Mouse (Mus musculus) kidney, postnatal 36 days (tissue): ENCODE results near the gene Coq10b.
"Not testable (repeated sequence)": the region's sequence is repeated elsewhere in the genome, so short reads cannot be mapped to it uniquely, and the experiment has no call there.

Source experiments
- DNase-seq, 2 experiments: peaks; one replicate each; pipeline ENCODE4 v3.0.0; 2021 to 2022; ENCODE audit warnings: mixed read lengths in 2 of 2

Coq10b gene

DNA sequence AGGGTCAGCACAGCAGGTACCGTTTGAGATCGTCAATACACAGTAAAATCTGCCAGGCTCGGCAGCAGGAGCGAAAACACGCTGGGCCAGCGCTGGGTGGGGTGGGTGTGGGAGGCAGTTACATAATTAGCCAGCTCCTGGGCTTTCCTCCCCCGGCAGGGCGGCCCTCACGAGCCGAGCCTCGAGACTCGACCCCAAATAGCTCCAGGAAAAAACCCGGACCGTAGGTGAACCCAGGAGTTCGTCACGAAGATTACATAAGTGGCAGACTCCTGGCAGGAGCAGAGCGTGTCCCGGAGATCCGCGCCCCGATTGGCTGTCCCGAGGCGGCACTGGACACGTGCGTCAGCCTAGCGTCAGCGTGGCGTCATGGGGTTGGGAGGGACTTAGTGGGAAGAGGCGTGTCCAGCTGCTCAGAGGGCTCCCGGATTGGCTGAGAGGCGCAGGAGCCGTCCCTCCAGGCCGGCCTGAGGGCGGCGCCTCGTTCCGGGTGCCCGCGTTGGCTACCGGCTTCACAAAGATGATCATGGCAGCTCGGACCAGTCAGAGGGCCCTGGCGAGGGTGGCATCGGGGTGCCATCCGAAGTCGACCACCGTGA is at the start of gene Coq10b:
TSS of gene Coq10b (plus strand) at position 416 of the 599 bp plus-strand sequence.
- peak; percentile 99 for DNase-seq

DNA sequence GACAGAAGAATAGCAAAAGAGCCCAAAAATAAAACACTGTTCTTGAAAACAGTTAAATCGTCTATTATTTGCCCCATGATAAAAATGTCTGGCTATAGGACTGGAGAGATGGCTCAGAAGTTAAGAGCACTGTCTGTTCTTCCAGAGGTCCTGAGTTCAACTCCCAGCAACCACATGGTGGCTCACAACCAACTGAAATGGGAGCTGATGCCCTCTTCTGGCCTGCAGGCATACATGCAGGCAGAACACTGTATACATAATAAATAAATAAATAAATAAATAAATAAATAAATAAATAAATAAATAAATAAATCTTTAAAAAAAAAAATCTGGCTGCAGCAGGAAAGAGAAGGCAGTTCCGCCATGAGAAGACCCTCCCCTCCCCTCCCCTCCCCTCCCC is 44.3 kb upstream of the Coq10b start:
- not testable (repeated sequence) for DNase-seq

DNA sequence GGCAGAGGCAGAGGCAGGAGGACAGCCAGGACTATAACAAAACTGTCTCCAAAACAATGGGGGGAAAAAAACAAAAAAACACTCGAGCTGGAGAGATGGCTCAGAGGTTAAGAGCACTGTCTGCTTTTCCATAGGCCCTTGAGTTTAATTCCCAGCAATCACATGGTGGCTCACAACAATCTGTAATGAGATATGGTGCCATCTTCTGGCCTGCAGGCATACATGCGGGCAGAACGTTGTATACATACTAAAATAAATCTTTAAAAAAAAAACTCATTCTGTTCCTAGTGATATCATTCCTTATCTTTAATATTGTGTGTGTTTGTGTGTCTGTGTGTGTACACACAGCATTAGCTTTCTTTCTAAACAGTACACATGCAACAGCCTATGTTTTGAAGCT is 40.1 kb upstream of the Coq10b start:
- DNase-seq = no peak

DNA sequence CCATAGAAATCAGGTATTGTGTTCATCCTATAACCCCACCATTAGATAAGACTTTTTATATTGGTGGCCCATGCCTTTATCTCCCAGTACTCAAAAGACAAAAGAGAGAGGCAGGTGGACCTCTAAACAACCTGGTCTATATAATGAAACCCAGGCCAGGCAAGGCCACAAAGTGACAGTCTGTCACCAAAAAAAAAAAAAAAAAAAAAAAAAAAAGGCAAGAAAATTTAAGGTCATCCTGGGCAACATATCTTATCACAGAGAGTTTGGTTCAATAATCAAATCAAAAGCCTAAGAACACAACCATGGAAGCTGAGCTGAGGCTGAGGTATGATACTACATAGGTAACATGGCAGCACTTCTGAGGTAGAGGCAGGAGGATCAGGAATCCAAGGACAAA is 30.7 kb upstream of the Coq10b start:
- DNase-seq = no peak

DNA sequence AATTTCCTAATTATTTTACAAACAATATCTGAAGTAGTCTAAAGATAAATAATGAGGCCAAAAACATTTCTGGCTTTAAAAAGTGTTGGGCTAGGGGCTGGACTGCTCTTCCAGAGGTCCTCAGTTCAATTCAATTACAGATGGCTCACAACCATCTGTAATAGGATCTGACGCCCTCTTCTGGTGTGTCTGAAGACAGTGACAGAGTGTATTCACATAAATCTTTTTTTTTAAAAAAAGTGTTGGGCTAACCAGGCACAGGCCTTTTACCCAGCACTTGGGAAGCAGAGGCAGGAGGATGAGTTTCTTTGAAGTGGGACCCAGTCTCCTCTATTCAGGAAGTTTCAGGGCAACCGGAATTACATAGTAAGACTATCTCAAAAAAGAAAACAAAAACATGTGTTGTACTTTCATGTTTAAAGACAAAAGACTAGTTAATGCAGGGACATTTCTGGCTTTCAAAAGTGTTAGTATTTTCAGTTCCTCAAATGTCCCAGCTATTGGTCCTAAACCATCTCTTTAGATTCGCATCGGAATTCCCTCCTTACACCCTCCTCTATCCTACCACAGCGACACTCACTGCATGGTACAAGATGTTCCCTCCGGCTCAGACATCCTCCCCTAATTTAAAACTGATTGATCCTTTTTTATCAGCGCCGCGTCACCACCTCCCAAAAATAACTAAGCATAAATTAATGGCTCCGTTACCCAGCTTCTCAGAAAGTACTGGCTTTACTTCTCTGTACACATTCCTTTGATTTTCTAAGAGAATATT is 26.7 kb upstream of the Coq10b start:
- peak in 1 of 2 experiments; percentile 11 for DNase-seq

DNA sequence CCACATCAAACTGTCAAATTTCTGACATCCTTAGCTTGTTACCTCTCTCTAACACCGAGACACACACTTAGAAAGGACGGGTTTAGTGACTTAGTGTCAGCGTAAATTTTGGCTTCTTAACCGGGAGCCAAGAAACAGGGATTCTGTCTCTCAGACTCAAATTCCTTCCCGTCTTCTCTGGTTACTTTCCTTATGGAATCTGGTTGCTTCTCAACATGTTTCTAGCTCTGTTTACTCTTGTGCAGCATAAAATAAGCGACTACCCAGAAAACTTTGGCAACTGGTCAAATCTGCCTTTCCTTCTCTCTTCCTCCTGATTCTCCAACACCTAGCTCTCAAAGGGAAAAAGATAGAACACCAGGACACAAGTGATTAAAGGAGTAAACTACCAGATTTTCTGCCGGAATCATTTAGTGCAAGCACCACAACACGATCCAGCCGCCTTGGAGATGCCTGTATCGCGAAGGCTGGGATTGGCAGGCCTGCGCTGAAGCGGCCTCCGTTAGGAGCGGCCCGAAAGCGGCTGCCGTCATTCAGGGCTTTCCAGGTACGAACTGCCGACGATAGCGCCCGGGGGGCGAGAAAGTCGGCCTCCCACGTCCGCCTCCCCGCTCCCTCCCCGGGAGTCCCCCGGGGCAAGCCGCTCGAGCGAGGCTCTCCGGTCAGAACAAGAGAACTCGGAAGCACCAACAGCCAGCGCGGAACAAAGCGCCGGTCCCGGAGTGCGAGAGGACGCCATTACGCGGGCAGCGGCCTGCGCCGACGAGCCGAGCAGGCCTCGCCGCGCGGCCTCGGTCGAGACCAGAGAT is 25.9 kb upstream of the Coq10b start:
- DNase-seq = peak in 1 of 2 experiments; percentile 9

DNA sequence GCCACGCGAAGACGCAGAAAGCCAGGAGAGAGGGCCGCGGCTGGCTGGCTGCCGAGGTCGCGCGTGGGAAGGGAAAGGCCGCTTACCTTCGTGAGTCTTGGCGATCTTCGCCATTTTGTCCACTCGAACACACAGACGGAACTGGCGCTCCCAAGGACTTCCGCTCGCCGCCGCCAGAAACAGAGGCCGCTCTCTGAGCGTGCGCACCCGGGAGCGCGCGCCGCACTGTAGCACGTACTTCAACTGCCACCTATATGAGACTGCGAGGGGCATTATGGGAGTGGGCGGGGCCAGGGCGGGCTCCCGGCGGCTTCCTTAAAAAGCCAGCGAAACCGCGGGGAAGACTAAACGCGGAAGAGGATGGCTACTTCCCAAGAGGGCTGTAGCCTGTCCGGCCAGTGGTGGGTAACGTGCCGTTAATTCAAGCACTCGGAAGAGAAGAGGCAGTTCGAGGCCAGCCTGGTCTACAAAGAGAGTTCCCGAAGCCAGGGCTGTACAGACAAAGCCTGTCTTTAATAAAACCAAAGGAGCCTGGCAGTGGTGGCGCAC is 25.2 kb upstream of the Coq10b start, which contains the start of gene Sf3b1:
TSS of gene Sf3b1 (minus strand) at position 229 of the 549 bp plus-strand sequence.
- peak; percentile 98 for DNase-seq

DNA sequence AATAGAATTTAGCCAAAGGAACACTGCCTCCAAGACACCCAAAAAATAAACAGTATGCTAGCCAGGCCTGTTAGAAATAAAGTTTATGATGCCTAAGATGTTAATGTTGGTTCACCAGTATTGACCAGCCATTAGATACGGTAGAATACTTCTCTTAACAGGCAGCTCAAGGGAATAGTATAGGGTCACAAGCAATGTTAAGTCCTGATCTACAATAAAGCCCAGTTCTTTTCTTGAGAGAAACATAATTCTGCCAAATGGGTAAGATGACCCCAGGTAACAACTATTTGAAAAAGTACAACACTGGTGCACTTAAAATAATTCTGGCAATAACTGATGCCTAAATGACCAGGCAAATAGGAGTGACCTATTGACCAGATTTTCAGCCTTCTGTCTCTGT is 24.6 kb upstream of the Coq10b start:
- DNase-seq = no peak

DNA sequence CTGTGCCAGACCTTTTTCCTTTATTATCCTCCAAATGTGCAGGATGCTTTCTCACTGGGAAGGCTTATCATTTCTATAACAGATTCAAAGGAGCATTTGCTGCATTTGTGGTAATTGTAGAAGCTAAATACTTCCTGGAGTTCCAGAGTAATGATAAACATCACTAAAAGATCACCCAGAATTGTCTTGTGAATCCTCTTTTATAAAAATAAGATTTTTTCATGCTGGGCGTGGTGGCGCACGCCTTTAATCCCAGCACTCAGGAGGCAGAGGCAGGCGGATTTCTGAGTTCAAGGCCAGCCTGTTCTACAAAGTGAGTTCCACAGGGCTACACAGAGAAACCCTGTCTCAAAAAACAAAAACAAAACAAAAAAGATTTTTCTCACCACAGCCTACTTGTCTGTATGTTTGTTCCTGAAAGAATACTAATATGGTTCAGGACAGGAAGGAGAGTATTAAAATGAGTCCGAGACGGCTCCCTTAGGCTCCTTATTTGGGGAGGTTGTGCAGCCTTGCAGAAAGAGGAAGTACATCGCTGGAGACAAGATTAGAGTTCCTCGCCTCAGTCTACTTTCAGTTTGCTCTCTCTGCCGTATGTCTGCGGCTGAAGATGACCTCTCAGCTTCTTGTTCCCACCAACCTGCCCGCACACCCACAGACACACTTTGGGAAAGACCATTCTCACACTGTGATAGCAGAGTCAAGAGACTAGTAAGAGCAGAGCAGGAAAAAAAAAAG is 23.9 kb upstream of the Coq10b start:
- peak; percentile 17 to 28 for DNase-seq

DNA sequence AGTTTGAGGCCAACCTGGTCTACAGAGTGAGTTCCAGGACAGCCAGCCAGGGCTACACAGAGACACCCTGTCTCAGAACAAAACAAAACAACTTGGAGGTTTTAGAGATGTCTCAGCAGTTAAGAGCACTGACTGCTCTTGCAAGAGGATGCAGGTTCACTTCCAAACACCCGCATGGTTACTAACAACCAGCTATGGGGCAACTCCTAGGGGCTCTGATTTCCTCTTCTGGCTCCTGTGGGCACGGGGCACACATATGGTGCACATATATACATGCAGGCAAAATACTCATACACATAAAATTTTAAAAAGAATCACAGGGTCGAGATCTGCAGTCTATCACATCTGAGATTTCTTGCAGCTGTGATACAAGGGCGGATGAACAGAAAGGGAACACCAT is 23.1 kb upstream of the Coq10b start:
- DNase-seq = no peak

DNA sequence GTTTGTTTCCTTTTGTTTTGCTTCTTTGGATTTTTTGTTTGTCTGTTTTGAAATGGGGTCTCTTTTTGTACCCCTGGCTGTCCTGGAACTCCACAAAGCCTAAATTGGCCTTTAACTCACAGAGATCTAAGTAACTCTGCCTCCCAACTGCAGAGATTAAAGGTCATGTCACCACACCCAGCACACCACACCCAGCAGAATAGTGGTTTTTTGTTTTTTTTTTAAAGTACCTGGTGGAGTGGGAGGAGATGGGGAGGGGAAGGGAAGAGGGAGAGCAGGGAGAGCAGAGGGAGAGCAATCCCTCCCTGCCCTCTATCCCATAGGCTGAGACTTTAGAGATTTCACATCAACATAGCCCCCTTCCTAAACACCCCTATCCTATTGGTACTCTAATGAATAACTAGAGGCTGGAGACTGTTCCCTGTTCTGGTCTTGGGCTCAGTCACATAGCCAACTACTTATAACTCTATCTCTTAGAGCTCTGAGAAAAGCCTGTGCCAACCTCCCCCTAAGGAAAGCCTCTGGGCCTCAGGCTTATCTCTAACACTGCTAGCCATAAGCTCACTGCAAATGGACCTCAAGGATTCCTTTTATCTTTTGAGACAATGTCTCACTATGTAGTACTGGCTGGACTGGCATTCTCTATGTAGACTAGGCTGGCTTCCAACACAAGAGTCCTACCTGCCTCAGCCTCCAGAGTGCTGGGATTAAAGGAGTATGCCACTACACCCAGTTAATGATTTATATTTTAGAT is 21.4 kb upstream of the Coq10b start:
- no peak for DNase-seq

DNA sequence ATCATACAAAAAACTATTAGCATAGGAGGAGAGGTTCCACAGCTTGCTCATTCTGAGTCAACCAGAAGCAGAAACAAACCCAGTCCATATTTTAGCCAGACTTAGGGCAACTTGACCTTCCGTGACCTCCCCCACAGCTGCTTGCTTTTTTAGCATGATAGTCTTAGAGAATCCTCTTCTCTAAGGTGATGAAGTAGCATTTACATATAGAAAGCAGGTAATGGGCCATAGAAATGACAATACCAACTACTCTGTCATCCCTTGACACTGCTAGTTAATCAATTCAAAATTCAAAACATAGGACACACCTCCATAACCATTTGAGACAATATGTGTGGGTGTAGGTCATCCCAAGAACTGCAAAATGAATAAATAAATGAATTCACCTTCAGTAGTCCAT is 12.6 kb upstream of the Coq10b start:
- no peak for DNase-seq

DNA sequence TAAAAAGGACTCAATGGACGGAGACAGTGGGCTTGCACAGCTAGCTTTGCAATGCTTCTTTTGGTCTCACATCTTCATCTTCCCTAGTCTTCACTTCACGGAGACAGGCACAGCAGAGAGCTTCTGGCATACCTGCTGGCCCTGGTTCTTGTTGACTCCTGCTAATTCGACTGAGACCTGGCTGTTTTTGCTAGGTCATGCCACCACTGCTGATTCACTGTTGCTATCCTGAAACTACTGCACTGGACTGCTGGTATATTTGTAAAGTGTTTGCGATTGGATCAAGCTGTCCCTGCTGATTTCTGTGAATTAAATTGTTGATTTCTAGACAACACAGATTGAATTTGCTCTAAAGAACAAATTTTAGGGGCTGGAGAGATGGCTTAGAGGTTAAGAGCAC is 10.9 kb upstream of the Coq10b start:
- no peak for DNase-seq

DNA sequence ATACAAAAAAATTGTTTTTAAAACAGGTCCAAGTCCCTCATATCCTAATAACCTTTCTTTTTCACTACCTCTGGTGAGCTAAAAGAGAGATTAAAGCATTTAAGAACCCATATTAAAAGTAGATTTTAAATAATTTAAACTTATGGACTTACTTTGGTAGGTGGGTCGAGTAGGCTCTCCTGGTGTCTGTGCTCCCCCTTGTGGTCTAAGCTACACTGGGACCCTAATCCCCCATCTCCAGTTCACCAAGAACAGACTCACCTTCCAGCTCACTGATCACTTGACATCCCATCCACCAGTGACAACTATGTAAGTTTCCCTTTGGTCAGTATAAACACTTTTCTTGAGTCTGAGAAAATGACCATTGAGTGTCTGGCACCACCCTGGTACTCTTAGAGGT is 10.3 kb upstream of the Coq10b start:
- no peak for DNase-seq

DNA sequence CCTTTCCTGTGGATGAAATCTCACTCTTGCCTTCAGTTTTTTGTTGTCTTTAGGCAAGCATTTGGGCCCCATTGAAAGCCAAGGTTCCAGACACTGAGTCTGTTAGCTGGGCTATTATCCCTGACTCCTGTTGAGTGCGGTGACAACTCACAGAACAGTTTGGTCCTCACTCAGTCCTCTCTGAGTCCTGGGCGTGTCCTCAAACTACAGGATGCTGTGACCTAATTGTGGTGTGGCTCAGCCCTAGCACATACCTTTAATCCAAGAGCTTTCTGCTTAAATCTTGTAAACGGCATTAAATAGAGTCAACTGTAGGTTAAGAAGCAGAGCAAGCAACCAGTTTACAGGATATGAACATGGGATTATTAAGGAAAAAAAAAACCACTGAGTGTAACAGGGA is 9.4 kb upstream of the Coq10b start:
- DNase-seq = no peak

DNA sequence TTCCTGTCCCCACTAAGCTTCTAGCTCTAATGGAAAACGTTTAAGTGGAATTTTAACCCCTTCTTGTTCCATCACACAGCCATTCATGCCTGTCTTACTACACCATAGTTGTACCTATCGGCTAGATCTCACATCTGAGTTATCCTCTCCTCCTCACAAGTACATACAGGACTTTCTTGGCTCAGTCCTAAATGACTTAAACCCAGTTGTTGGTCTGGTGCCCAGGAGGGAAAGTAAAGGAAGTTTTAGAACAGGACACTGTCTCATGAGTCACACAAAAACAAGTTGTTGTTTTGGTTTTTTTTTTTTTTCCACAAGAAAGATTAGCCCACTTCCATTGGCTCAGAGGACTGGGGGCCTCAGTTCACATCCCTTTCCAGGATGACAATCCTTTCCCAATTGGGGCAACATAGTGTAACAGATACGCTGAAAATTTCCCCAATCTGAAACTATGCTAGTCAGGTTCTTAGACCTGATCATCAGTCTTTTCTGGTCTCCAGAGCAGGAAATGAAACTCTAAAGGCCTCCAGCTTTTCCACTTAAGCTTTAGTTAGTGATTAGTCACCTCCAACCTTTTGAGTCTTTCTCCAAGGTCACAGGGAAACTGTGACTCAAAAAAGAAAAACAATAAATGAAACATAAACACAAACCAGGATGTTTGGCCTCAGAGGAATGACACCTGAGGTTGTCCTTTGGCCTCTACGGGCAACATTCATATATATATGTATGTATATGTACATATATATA is 3.6 kb upstream of the Coq10b start:
- DNase-seq = no peak

DNA sequence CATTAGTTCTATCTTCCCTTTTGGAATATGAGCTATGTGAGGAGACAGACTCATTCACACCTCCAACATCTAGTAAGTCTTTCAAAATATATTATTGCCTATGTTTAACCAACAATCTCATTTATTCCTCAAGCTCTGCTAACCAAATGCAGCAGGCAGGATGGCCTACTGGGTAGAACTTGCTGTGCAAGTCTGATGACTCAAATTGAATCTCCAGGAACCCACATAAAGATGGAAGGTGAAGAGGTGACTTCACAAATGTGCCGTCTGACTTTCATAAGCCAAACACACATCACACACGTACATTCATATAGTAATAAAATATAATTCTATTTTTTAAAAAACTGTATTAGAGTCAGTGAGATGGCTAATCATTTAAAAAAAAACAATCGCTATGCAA is 899 bp upstream of the Coq10b start:
- no peak for DNase-seq

DNA sequence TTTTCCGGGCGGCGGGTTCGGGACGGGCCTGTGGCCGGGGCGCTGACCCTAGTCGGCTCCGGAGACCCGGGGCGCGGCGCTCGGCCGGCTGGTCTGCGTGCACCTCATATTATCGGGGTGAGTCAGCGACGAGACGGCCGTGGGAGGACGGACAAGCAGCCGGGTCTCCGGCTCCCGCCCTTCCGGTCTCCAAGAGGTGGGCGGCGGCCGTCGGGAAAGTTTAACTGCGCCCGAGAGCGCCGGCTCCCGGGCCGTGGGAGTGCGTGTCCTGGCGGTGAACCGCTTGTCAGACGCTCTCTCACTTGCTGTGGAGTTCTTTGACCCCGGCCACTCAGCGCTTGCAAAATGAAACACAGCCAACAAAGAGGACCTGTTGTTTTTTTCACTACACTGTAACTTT is 435 bp downstream of the Coq10b start:
- peak; percentile 86 to 87 for DNase-seq

DNA sequence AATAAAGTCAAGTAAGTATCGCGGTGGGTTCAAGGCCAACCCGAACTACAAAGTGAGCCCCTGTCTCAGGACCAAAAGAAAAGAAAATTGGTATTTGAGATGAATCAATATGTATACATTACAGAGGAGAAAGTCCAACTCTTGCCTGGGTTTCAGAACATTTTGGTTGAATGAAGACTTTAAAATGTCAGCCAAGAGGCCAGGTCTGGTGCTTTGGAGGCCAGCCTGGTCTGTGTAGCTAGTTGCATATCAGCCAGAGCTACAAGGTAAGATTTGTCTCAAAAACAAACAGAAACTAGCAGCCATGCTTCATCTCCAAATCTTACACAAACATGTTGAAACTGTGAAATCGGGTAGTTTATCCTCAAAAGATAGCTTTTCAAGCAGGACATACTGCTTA is 1.0 kb downstream of the Coq10b start:
- DNase-seq = no peak

DNA sequence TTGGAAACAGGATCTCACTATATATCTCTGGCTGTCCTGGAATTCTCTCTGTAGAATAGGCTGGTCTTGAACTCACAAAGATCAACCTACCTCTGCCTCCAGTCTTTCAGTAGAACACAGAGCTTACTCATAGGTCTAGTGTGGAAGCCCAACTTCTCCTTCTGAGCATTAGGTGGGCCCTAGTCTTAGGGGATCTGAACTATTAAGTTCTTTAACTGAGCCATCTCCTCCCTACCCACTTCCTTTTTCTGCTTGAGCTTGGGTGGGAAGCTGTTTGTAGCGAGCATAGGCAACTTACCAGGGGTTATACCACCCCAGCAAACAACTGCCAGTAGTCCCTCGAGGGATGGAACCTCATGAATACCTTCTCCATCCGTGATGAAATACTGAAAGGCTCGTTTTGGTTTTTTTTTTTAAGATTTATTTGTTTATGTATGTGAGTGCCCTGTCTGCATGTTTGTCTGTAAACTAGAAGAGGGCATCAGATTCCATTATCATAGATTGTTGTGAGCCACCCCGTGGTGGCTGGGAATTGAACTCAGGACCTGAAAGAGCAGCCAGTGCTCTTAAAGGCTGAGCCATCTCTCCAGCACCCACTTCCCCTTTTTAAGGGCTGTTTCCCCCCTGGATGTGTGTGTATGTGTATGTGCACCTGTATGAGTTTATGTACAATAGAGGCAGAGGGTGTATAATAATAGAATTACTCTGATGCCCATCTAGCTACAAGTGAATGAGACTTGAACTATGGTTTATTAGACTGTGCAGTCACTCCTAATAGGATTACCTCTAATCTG is 2.9 kb downstream of the Coq10b start:
- DNase-seq = no peak
